ENCODE assay signal across 18 mouse cellular contexts in genomic region chr19:36535878-36536277, GRCm38 (mm10). TPM values are rescaled to one million over a fixed set of nuclear protein-coding genes. Genes with fewer than 3 reads are reported as not detected.
DNase-seq lines count a peak whose midpoint lies in the region; ATAC-seq and TF ChIP-seq lines count a peak whose summit lies in the region.
"Had no signal": no experiment of that assay in that cellular context is flagged by ENCODE, and none has a peak within 500 bp of the region (broad histone marks: within the 10 kb centered on the region; RNA-seq: fewer than 3 reads in every experiment).

No protein-coding gene starts in this region.

- intact Hi-C loops in heart, postnatal 36 days (cut with DNase I) = loop anchor here (5.0 to 10.0 kb wide), 2 partner anchors 201 to 451 kb away; partner anchors contain the start of genes Ppp1r3c and Rpp30

- no peak for TF ChIP-seq EP300 in liver, postnatal 0 days (IDR thresholded peaks at IDR 0.05; ENCODE audit: low read depth)

- H3K9ac ChIP-seq in forebrain, embryonic 13.5 days = no peak overlapping the region
- no peak overlapping the region for H3K9ac ChIP-seq in hindbrain, embryonic 16.5 days (ENCODE audit: low read depth, low read length)
- no peak overlapping the region for H3K9ac ChIP-seq in midbrain, postnatal 0 days (replicated peaks; ENCODE audit: low read length, poor library complexity, severe bottlenecking)
- no peak overlapping the region for H3K9ac ChIP-seq in liver, postnatal 0 days (replicated peaks)
- H3K9ac ChIP-seq: neural tube, embryonic 12.5 days; stomach, embryonic 15.5 days had no signal

- peak; percentile 7; the same call in 1 of the 2 replicates for ATAC-seq in forebrain, embryonic 13.5 days
- ATAC-seq in hindbrain, embryonic 16.5 days = peak; percentile 16; the same call in 1 of the 2 replicates
- no peak for ATAC-seq in midbrain, postnatal 0 days (ENCODE audit: low FRiP score)
- no peak for ATAC-seq in liver, postnatal 0 days
- ATAC-seq: inflammation-experienced regulatory T-cells, adult 6 months had no signal

- H3K4me3 ChIP-seq in forebrain, embryonic 10.5 days = no peak overlapping the region; the same call in 1 of the 2 replicates
- no peak overlapping the region for H3K4me3 ChIP-seq in forebrain, embryonic 13.5 days
- H3K4me3 ChIP-seq in hindbrain, embryonic 16.5 days (ENCODE audit: low read length) = no peak overlapping the region
- H3K4me3 ChIP-seq in midbrain, postnatal 0 days (ENCODE audit: low read depth, low read length) = no peak overlapping the region
- no peak overlapping the region for H3K4me3 ChIP-seq in liver, postnatal 0 days (ENCODE audit: low read depth, low read length)
- H3K4me3 ChIP-seq: neural tube, embryonic 12.5 days; stomach, embryonic 15.5 days had no signal

- peaks cover 46% of the 10 kb centered on the region for H3K27me3 ChIP-seq in forebrain, embryonic 10.5 days (ENCODE audit: poor library complexity, severe bottlenecking)
- peaks cover 11% of the 10 kb centered on the region for H3K27me3 ChIP-seq in forebrain, embryonic 13.5 days
- H3K27me3 ChIP-seq in hindbrain, embryonic 16.5 days (replicated peaks; ENCODE audit: control insufficient read depth, insufficient read depth, low read length) = no peaks in the 10 kb centered on the region
- no peaks in the 10 kb centered on the region for H3K27me3 ChIP-seq in midbrain, postnatal 0 days (ENCODE audit: insufficient read depth, low read length)
- H3K27me3 ChIP-seq in liver, postnatal 0 days (ENCODE audit: insufficient read depth, low read length) = 0 out of 2 replicates have a peak, but pooled peaks cover 3% of the 10 kb centered on the region
- H3K27me3 ChIP-seq: neural tube, embryonic 12.5 days; stomach, embryonic 15.5 days had no signal

- peak; percentile 54 for DNase-seq in forebrain, embryonic 10.5 days (ENCODE audit: extremely low spot score, low spot score)
- DNase-seq in midbrain, postnatal 0 days (ENCODE audit: low spot score) = peak; percentile 44
- DNase-seq in liver, postnatal 0 days = no peak
- no peak for DNase-seq in heart, postnatal 36 days
- DNase-seq in cerebellum, adult 18-20 months = no peak
- DNase-seq: adrenal gland, adult 8-10 months; cerebellum, adult 9-11 months; heart, adult 11 months; layer of hippocampus, adult 9-11 months; right cerebral cortex, adult 18-20 months had no signal

- TF ChIP-seq CTCF in midbrain, postnatal 0 days (IDR thresholded peaks at IDR 0.05) = no peak
- no peak for TF ChIP-seq CTCF in liver, postnatal 0 days (IDR thresholded peaks at IDR 0.05; ENCODE audit: low read depth)

- H3K36me3 ChIP-seq in forebrain, embryonic 10.5 days (replicated peaks) = no peaks in the 10 kb centered on the region
- H3K36me3 ChIP-seq in forebrain, embryonic 13.5 days (ENCODE audit: poor library complexity, severe bottlenecking) = no peaks in the 10 kb centered on the region
- H3K36me3 ChIP-seq in hindbrain, embryonic 16.5 days (ENCODE audit: control insufficient read depth, insufficient read depth, low read length) = no peaks in the 10 kb centered on the region
- no peaks in the 10 kb centered on the region for H3K36me3 ChIP-seq in midbrain, postnatal 0 days (ENCODE audit: insufficient read depth, low read length)
- H3K36me3 ChIP-seq in liver, postnatal 0 days (replicated peaks; ENCODE audit: insufficient read depth, low read length) = no peaks in the 10 kb centered on the region
- H3K36me3 ChIP-seq: G1E; neural tube, embryonic 12.5 days; stomach, embryonic 15.5 days had no signal

- peaks cover 51% of the 10 kb centered on the region for H3K4me1 ChIP-seq in forebrain, embryonic 10.5 days
- peaks cover 50% of the 10 kb centered on the region for H3K4me1 ChIP-seq in forebrain, embryonic 13.5 days
- H3K4me1 ChIP-seq in hindbrain, embryonic 16.5 days (ENCODE audit: control insufficient read depth, insufficient read depth, low read depth, low read length) = peaks cover 10% of the 10 kb centered on the region
- H3K4me1 ChIP-seq in midbrain, postnatal 0 days (ENCODE audit: insufficient read depth, low read length) = 0 out of 2 replicates have a peak, but pooled peaks cover 4% of the 10 kb centered on the region
- peaks cover 9% of the 10 kb centered on the region for H3K4me1 ChIP-seq in liver, postnatal 0 days (ENCODE audit: insufficient read depth)

- no peaks in the 10 kb centered on the region for H3K9me3 ChIP-seq in forebrain, embryonic 10.5 days
- no peaks in the 10 kb centered on the region for H3K9me3 ChIP-seq in forebrain, embryonic 13.5 days (replicated peaks)
- H3K9me3 ChIP-seq in hindbrain, embryonic 16.5 days (ENCODE audit: control insufficient read depth, low read length) = no peaks in the 10 kb centered on the region
- no peaks in the 10 kb centered on the region for H3K9me3 ChIP-seq in midbrain, postnatal 0 days (ENCODE audit: low read length)
- H3K9me3 ChIP-seq in liver, postnatal 0 days (ENCODE audit: low read length) = no peaks in the 10 kb centered on the region
- H3K9me3 ChIP-seq: G1E; neural tube, embryonic 12.5 days; stomach, embryonic 15.5 days had no signal

- WGBS in forebrain, embryonic 10.5 days = 24% methylated on average over 6 of the region's 6 CpGs
- WGBS in forebrain, embryonic 13.5 days = 7% methylated on average over 6 of the region's 6 CpGs
- 14% methylated on average over 6 of the region's 6 CpGs for WGBS in hindbrain, embryonic 16.5 days
- WGBS in midbrain, postnatal 0 days = 19% methylated on average over 6 of the region's 6 CpGs
- 49% methylated on average over 6 of the region's 6 CpGs for WGBS in liver, postnatal 0 days (ENCODE audit: insufficient replicate concordance)

- H3K4me2 ChIP-seq in forebrain, embryonic 13.5 days = peak overlapping the region; percentile 44
- no peak overlapping the region for H3K4me2 ChIP-seq in hindbrain, embryonic 16.5 days (ENCODE audit: low read length)
- no peak overlapping the region for H3K4me2 ChIP-seq in midbrain, postnatal 0 days (ENCODE audit: low read depth, low read length, poor library complexity, severe bottlenecking)
- H3K4me2 ChIP-seq in liver, postnatal 0 days (ENCODE audit: low read depth, low read length) = no peak overlapping the region
- H3K4me2 ChIP-seq: liver, embryonic 11.5 days; stomach, embryonic 15.5 days had no signal

- no peak overlapping the region for H3K27ac ChIP-seq in forebrain, embryonic 10.5 days
- H3K27ac ChIP-seq in forebrain, embryonic 13.5 days = peak overlapping the region; percentile 70
- no peak overlapping the region; the same call in 1 of the 2 replicates for H3K27ac ChIP-seq in hindbrain, embryonic 16.5 days (ENCODE audit: low read depth, low read length)
- peak overlapping the region; percentile 32; the same call in 1 of the 2 replicates for H3K27ac ChIP-seq in midbrain, postnatal 0 days (ENCODE audit: low read depth, low read length)
- H3K27ac ChIP-seq in liver, postnatal 0 days (ENCODE audit: low read depth) = no peak overlapping the region
- H3K27ac ChIP-seq: kidney, postnatal 0 days; neural tube, embryonic 12.5 days had no signal

RNA-seq across cellular contexts. Expression of gene Hectd2, which starts 18.6 kb away (rescaled TPM):
- 2.2 TPM in 2 replicates for polyA plus RNA-seq in forebrain, embryonic 10.5 days (2016; fragmentation: Nextera tagmentation; extraction: Ambion mirVana)
- polyA plus RNA-seq in forebrain, embryonic 13.5 days (2015; fragmentation: Nextera tagmentation; extraction: Ambion mirVana) = 12.1 and 12.8 TPM in 2 replicates
- polyA plus RNA-seq in hindbrain, embryonic 16.5 days (2015; fragmentation: Nextera tagmentation; extraction: Ambion mirVana) = 8.6 and 8.8 TPM in 2 replicates
- 31.2 and 31.7 TPM in 2 replicates for total RNA-seq in midbrain, postnatal 0 days (2014; rRNA removed)
- 6.1 and 8.1 TPM in 2 replicates for polyA plus RNA-seq in midbrain, postnatal 0 days (2015; fragmentation: Nextera tagmentation; extraction: Ambion mirVana)
- polyA plus RNA-seq in liver, postnatal 0 days (2015; fragmentation: Nextera tagmentation; extraction: Ambion mirVana) = 0.69 and 1.00 TPM in 2 replicates
- total RNA-seq in heart, postnatal 36 days (2021) = 1 to 10 TPM; 1.6 to 2.5 TPM

Comparison
In these comparisons a context has a peak if more than half of its experiments do, and no peak if none do; other contexts are left out.
1. H3K27ac ChIP-seq: peak in forebrain, embryonic 13.5 days (single experiment) and midbrain, postnatal 0 days (single experiment); none in forebrain, embryonic 10.5 days (single experiment), hindbrain, embryonic 16.5 days (single experiment) and liver, postnatal 0 days (single experiment).
2. DNase-seq: peak in forebrain, embryonic 10.5 days (single experiment) and midbrain, postnatal 0 days (single experiment); none in liver, postnatal 0 days (single experiment), heart, postnatal 36 days (0 of 2) and cerebellum, adult 18-20 months (0 of 2).
3. ATAC-seq: peak in forebrain, embryonic 13.5 days (single experiment) and hindbrain, embryonic 16.5 days (single experiment); none in midbrain, postnatal 0 days (single experiment) and liver, postnatal 0 days (single experiment).